Mouse (Mus musculus): ENCODE results near the gene Tfb1m.
A peak's percentile ranks its signal among the peaks of the same experiment; 100 is the strongest.

The Tfb1m gene

DNA sequence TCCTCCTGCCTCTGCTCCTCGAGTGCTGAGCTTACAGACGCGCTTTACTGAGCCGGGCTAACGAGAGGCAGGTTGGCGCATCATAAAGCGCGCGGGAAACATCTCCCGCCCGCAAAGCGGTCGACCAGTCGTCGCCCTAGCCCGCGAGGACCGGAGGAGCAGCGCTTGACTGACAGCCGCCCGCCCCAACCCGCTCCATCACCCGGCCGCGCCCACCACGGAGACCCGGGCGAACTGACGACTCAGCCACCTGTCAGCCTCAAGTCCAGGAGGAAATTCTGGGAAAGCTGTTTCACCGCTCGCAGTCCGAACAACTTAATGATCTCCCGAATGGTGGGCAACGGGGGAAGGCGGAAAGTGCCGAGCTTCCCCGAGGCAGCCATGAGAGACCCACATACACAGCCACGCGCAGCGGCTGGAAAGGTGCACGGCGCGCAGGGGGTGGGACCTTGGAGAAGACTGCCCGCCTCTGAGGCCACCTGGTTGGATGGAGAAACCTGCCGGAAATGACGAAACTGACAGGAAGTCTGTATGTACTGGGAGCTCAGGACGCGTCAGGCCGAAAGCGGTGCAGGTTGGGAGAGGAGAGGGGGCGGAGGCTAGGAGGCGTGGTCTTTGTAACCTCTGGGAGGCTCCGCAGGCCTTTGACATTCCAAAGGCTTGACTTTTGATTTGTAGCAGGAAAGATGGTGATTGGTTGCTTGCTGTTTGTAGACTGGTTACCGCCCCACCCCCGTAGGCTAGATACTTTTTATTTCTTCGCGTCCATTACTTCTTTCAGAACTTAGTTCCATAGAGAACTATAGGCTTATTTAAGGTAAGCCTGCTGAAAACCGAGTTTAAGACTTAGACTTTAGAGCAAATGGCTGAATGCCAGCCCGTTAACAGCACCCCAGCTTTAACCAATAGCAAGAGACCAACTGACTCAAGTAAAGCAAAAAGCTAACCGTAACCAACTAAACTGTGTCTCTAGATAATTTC lies at the start of gene Tfb1m:
Gene Tfb1m (minus strand): TSS at position 451 of the 981 bp plus-strand sequence.
- peak; percentile 99 for DNase-seq (ENCODE audit: low read depth, low spot score)

DNA sequence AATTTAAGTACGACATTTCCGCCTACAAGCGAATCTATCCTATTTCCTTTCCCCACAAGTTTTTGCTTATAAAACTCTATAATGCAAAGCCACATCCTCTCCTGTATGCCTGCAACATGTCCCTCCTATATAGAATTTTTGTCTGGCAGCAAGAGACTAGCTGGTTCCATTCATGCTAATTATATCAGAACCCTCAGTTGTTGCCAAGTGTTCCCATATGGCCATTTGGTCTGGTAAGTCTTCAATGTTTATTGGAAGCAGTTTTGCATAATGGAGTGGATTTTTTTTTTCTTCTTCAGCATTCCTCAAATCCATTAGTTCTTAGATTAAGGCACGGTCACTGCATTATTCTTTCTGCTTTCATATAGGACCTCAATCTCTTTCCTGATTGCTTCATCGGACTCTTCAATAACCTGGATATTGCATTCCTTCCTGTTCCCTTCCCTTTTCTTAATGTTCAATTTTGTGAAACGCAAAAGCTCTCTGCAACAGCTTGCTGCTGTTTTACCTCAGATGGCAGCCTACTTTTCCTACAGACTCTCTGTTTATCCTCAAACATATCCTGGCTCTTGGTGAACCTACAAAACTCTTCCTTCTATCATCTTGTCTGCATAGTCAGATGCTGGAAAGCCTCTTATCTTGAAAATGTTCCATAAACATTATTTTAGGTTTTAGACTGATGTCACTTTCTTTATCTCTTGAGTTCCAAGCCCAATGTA lies 45.5 kb upstream of the Tfb1m start:
- DNase-seq (ENCODE audit: low read depth, low spot score) = no peak

GRCm38 (mm10) chr17:3598393-3598792 lies 40.8 kb upstream of the Tfb1m start:
- DNase-seq (ENCODE audit: low read depth, low spot score) = no peak

- no peak for DNase-seq (ENCODE audit: low read depth, low spot score)
Observed at GRCm38 (mm10) chr17:3597866-3598265, 40.3 kb upstream of the Tfb1m start.

- no peak for DNase-seq (ENCODE audit: low read depth, low spot score)
Observed at GRCm38 (mm10) chr17:3597130-3597529, 39.5 kb upstream of the Tfb1m start.

- peak; percentile 41 for DNase-seq (ENCODE audit: low read depth, low spot score)
Observed at GRCm38 (mm10) chr17:3570876-3571275, 13.3 kb upstream of the Tfb1m start.

- DNase-seq (ENCODE audit: low read depth, low spot score) = peak; percentile 75
Observed at GRCm38 (mm10) chr17:3562405-3562804, 4.8 kb upstream of the Tfb1m start.

DNA sequence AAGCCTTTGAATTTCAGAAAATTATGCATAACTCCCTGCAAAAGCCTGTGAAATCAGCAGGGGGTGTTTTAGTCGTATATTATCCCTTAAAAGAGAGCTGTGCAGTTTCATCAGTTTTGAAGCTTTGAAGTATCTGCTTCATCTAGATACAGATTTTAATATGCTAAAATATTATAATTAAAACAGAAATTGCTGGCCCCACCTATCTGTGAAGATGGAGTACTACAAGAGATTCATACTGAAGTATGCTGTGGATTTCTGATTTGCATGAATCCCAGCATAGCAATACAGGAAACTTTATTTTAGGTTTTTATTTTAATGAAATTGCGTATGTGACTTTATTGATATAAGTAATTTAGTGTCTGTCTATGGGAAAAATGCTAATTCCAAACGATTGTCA lies 3.0 kb upstream of the Tfb1m start:
- no peak for DNase-seq (ENCODE audit: low read depth, low spot score)

- peak; percentile 29 for DNase-seq (ENCODE audit: low read depth, low spot score)
Observed at GRCm38 (mm10) chr17:3558356-3558870, 832 bp upstream of the Tfb1m start.

- DNase-seq (ENCODE audit: low read depth, low spot score) = no peak
Observed at GRCm38 (mm10) chr17:3556251-3556650, 1.3 kb downstream of the Tfb1m start.

GRCm38 (mm10) chr17:3547725-3548124 lies 9.9 kb downstream of the Tfb1m start:
- DNase-seq (ENCODE audit: low read depth, low spot score) = no peak

GRCm38 (mm10) chr17:3541033-3541432 lies 16.5 kb downstream of the Tfb1m start:
- DNase-seq (ENCODE audit: low read depth, low spot score) = no peak

- no peak for DNase-seq (ENCODE audit: low read depth, low spot score)
Observed at GRCm38 (mm10) chr17:3540304-3540703, 17.3 kb downstream of the Tfb1m start.

GRCm38 (mm10) chr17:3533425-3533824 lies 24.2 kb downstream of the Tfb1m start:
- peak; percentile 44 for DNase-seq (ENCODE audit: low read depth, low spot score)

DNA sequence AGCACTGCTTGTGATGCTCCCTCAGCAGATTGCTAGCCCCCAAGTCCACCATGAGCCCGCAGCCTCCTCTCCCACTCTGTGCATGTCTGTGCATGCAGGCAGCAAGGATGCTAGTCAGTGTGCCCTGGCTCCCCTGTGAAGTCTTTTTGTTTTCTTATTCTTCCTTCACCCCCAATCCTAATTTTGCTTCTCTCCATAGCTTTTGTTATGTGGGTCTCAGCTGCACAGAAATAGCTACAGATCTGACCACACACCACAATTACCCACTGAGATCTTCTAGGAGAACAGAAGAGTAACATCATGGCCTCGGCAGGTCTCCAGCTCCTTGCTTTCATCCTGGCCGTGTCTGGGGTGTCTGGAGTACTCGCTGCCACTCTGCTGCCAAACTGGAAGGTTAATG lies 25.3 kb downstream of the Tfb1m start, which contains the start of gene Cldn20:
Gene Cldn20 (plus strand): TSS at position 301 of the 400 bp plus-strand sequence.
- DNase-seq (ENCODE audit: low read depth, low spot score) = no peak

GRCm38 (mm10) chr17:3531641-3532040 lies 25.9 kb downstream of the Tfb1m start:
- no peak for DNase-seq (ENCODE audit: low read depth, low spot score)

DNA sequence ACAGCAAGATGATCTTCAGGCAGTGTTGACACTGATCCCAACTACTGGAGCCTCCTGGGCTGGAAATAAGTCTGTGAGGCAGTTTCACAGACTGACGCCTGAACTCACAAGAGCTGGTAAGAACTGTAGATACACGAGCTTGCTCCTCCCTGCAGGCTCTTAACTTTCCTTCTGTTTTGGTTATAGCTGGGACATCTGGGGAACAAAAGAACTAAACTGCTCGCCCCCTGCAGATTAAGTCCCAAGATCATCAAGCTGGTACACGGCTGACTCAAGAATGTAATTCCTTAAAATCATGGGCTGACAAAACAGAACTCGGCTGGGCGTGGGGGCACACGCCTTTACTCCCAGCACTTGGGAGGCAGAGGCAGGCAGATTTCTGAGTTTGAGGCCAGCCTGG lies 27.0 kb downstream of the Tfb1m start:
- peak; percentile 47 for DNase-seq (ENCODE audit: low read depth, low spot score)

GRCm38 (mm10) chr17:3529523-3529922 lies 28.1 kb downstream of the Tfb1m start:
- DNase-seq (ENCODE audit: low read depth, low spot score) = no peak

DNA sequence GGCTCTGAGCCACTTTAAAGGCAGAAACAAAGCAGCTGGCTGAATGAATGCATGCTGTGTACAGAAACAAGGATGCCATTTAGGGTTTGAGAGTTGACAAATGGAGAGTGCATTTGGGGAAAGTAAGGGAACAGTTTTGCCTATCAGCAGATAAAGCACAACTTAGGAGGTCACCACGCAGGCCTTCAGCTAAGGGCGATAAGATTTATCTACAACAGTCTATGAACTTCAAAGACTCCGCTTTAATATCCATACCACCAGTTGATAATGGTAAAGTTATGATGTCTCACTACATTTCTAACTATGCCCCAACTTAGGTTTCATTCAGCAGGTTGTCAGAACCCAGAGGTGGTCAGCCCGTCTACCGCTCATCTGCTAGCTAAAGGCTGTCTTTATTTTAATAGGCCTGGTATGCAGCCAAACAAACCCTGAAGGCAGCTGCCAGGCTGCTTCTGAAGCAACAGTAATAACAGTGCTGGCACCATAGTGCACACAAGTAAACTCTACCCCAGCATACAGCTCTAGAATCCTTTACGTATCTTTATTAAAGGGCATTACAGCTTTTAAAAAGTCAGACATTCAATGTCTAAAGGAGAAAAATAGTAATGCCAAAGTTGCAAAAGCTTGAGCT lies 29.6 kb downstream of the Tfb1m start:
- no peak for DNase-seq (ENCODE audit: low read depth, low spot score)

GRCm38 (mm10) chr17:3520344-3520743 lies 37.2 kb downstream of the Tfb1m start:
- no peak for DNase-seq (ENCODE audit: low read depth, low spot score)

DNA sequence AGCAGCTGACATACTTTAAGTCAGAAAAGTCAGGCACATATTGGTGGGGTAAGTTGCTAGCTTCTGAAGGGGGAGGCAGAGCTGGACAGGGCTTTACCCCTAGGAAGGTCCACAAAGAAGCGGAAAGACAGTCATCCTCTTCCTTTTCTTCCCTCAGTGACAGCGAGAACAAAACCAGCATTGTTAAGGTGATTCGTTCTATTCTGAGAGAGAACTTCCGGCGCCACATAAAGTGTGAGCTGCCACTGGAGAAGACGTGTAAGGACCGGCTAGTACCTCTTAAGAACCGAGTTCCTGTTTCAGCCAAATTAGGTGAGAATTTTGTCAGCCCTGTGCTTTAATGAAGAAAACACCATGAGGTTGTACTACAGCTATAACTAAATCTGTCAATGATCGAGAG lies 41.2 kb downstream of the Tfb1m start:
- peak; percentile 68 for DNase-seq (ENCODE audit: low read depth, low spot score)

- no peak for DNase-seq (ENCODE audit: low read depth, low spot score)
Observed at GRCm38 (mm10) chr17:3515851-3516250, 41.7 kb downstream of the Tfb1m start.
